Mouse (Mus musculus) thymus, postnatal 10 days (tissue): ENCODE data around the gene Ptgis.

Experiments
- DNase-seq, 2 experiments: peaks; one replicate each; pipeline ENCODE4 v3.0.0; 2021; ENCODE audit warnings: low spot score in 2 of 2

Gene Ptgis

GRCm38 (mm10) chr2:167156118-167156715 is 84.2 kb downstream of the Ptgis start:
- DNase-seq, result no peak

GRCm38 (mm10) chr2:167155541-167155973 is 84.8 kb downstream of the Ptgis start:
- DNase-seq, result no peak

- no peak for DNase-seq
These were observed 89.5 kb downstream of the Ptgis start for GRCm38 (mm10) chr2:167150880-167151279.

- no peak for DNase-seq
These were observed 90.3 kb downstream of the Ptgis start for GRCm38 (mm10) chr2:167150135-167150534.

- no peak for DNase-seq
These were observed 91.4 kb downstream of the Ptgis start for GRCm38 (mm10) chr2:167149035-167149434.

- DNase-seq, result no peak
These were observed 92.7 kb downstream of the Ptgis start for GRCm38 (mm10) chr2:167147708-167148107.

GRCm38 (mm10) chr2:167145904-167146303 is 94.5 kb downstream of the Ptgis start:
- no peak for DNase-seq

GRCm38 (mm10) chr2:167144439-167145307 is 95.7 kb downstream of the Ptgis start:
- DNase-seq, result no peak

GRCm38 (mm10) chr2:167143914-167144313 is 96.5 kb downstream of the Ptgis start:
- no peak for DNase-seq

GRCm38 (mm10) chr2:167142282-167142681 is 98.1 kb downstream of the Ptgis start:
- no peak for DNase-seq

GRCm38 (mm10) chr2:167141810-167142209 is 98.6 kb downstream of the Ptgis start:
- no peak for DNase-seq
